Mouse (Mus musculus) neural tube, embryonic 11.5 days (tissue): ENCODE measurements around the gene Hnrnpa2b1. TPM values are rescaled to one million over a fixed set of nuclear protein-coding genes. Genes with fewer than 3 reads are reported as not detected.

ENCODE experiments used
- ATAC-seq: fragments of 200-750 bp; cut with Nextera tagmentation; 2 replicates; pipeline ENCODE4 v1.8.0; 2017; ENCODE audit warnings: moderate number of reproducible peaks, mild to moderate bottlenecking, moderate TSS enrichment, moderate library complexity; ENCODE audit not compliant: insufficient read depth, low FRiP score, low TSS enrichment
- DNase-seq: peaks from one replicate; pipeline ENCODE4 v3.0.0-alpha.2; 2015; ENCODE audit warnings: low spot score
- H3K27ac ChIP-seq: fragments of 300-500 bp; sonication (generic); 2 replicates; pipeline ENCODE4 v1.5.1; 2014; ENCODE audit warnings: low read depth, mild to moderate bottlenecking, low read length
- H3K27me3 ChIP-seq: fragments of 300-500 bp; sonication (generic); 2 replicates; pipeline ENCODE4 v1.6.1; 2014; ENCODE audit warnings: mild to moderate bottlenecking, low read length, mixed read lengths; ENCODE audit not compliant: control insufficient read depth, insufficient read depth
- H3K36me3 ChIP-seq: fragments of 300-500 bp; sonication (generic); 2 replicates; pipeline ENCODE4 v1.6.1; 2014; ENCODE audit warnings: mild to moderate bottlenecking, low read length, moderate library complexity, mixed read lengths; ENCODE audit not compliant: control insufficient read depth, insufficient read depth
- H3K4me1 ChIP-seq: fragments of 300-500 bp; sonication (generic); 2 replicates; pipeline ENCODE4 v1.6.1; 2014; ENCODE audit warnings: low read length, mixed read lengths; ENCODE audit not compliant: control insufficient read depth, insufficient read depth
- H3K4me2 ChIP-seq: fragments of 300-500 bp; sonication (generic); 2 replicates; pipeline ENCODE4 v1.6.1; 2014; ENCODE audit warnings: low read depth, mild to moderate bottlenecking, moderate library complexity
- H3K4me3 ChIP-seq: fragments of 300-500 bp; sonication (generic); 2 replicates; pipeline ENCODE4 v1.5.1; 2014; ENCODE audit warnings: low read depth, low read length
- H3K9ac ChIP-seq: fragments of 300-500 bp; sonication (generic); 2 replicates; pipeline ENCODE4 v1.6.1; 2014; ENCODE audit warnings: mild to moderate bottlenecking, low read length
- H3K9me3 ChIP-seq: fragments of 300-500 bp; sonication (generic); 2 replicates; pipeline ENCODE4 v1.6.1; 2016; ENCODE audit warnings: low read length; ENCODE audit not compliant: control insufficient read depth
- WGBS: fragments of 180-500 bp; shearing (Covaris S2); extraction: QIAGEN DNeasy Blood & Tissue Kit; methylation state at CpG from one replicate; pipeline ENCODE4 v1.1.7; 2014; 5-methylcytosine and 5-hydroxymethylcytosine counted together
- polyA plus RNA-seq: library from polyadenylated mRNA; unstranded; fragments of >200 nt; fragmentation: Nextera tagmentation; extraction: Ambion mirVana; gene quantifications from 2 replicates; pipeline ENCODE4 v1.2.1, GENCODE M21; 2014

Gene Hnrnpa2b1
- polyA plus RNA-seq, 1 experiment from 2014 or later: 1,608 TPM

- ATAC-seq (no peak), DNase-seq (peak; percentile 6)
- Histone ChIP-seq H3K4me3 (no peak overlapping the region), H3K27me3 (peaks cover 12% of the 10 kb centered on the region), H3K27ac (no peak overlapping the region), H3K9ac (no peak overlapping the region), H3K9me3 (no peaks in the 10 kb centered on the region), H3K36me3 (no peaks in the 10 kb centered on the region), H3K4me2 (no peak overlapping the region), H3K4me1 (no peaks in the 10 kb centered on the region)
- WGBS: 92% methylated on average over 9 of the region's 9 CpGs
These were observed 30.8 kb downstream of the Hnrnpa2b1 start for GRCm38 (mm10) chr6:51438826-51439330.

GRCm38 (mm10) chr6:51437665-51438064 is 32.0 kb downstream of the Hnrnpa2b1 start:
- Histone ChIP-seq H3K27me3 (peaks cover 24% of the 10 kb centered on the region), H3K4me1 (peaks cover 8% of the 10 kb centered on the region), H3K4me3 (no peak overlapping the region), H3K36me3 (no peaks in the 10 kb centered on the region), H3K9me3 (no peaks in the 10 kb centered on the region), H3K27ac (no peak overlapping the region), H3K9ac (no peak overlapping the region), H3K4me2 (no peak overlapping the region)
- 91% methylated on average over 4 of the region's 4 CpGs for WGBS
- ATAC-seq (no peak), DNase-seq (peak; percentile 4)

- Histone ChIP-seq H3K9ac (no peak overlapping the region), H3K27ac (no peak overlapping the region), H3K4me2 (no peak overlapping the region), H3K36me3 (no peaks in the 10 kb centered on the region), H3K4me3 (no peak overlapping the region), H3K9me3 (no peaks in the 10 kb centered on the region), H3K4me1 (peaks cover 12% of the 10 kb centered on the region), H3K27me3 (peaks cover 35% of the 10 kb centered on the region)
- ATAC-seq: no peak
- no peak for DNase-seq
- 26% methylated on average over 7 of the region's 7 CpGs for WGBS
These were observed 35.4 kb downstream of the Hnrnpa2b1 start for GRCm38 (mm10) chr6:51434270-51434669.

GRCm38 (mm10) chr6:51432535-51433397 is 36.9 kb downstream of the Hnrnpa2b1 start, which contains the start of gene Nfe2l3:
TSS of gene Nfe2l3 (plus strand) at chr6:51432670.
- no peak within 1 kb of the TSS for H3K27ac ChIP-seq
- no peaks in the 10 kb centered on the region for H3K36me3 ChIP-seq
- H3K27me3 ChIP-seq: peaks cover 35% of the 10 kb centered on the region
- peak within 1 kb of the TSS; percentile 63 for H3K9ac ChIP-seq
- H3K9me3 ChIP-seq: no peaks in the 10 kb centered on the region
- DNase-seq (peak; percentile 77), ATAC-seq (peak; percentile 84)
- H3K4me2 ChIP-seq: peak within 1 kb of the TSS; percentile 91
- WGBS: under 1% methylated on average over 73 of the region's 74 CpGs
- peaks cover 12% of the 10 kb centered on the region for H3K4me1 ChIP-seq
- H3K4me3 ChIP-seq: peak within 1 kb of the TSS; percentile 51

GRCm38 (mm10) chr6:51424537-51424936 is 45.2 kb downstream of the Hnrnpa2b1 start:
- WGBS: 79% methylated on average over 2 of the region's 2 CpGs
- H3K4me1 ChIP-seq: no peaks in the 10 kb centered on the region
- no peak overlapping the region for H3K27ac ChIP-seq
- no peak for DNase-seq
- H3K36me3 ChIP-seq: no peaks in the 10 kb centered on the region
- no peak overlapping the region for H3K4me2 ChIP-seq
- H3K4me3 ChIP-seq: no peak overlapping the region
- no peaks in the 10 kb centered on the region for H3K9me3 ChIP-seq
- ATAC-seq: no peak
- H3K9ac ChIP-seq: no peak overlapping the region
- H3K27me3 ChIP-seq: no peaks in the 10 kb centered on the region

- ATAC-seq (no peak), DNase-seq (no peak)
- Histone ChIP-seq H3K4me3 (no peak overlapping the region), H3K9ac (no peak overlapping the region), H3K27ac (no peak overlapping the region), H3K27me3 (no peaks in the 10 kb centered on the region), H3K9me3 (no peaks in the 10 kb centered on the region), H3K4me2 (no peak overlapping the region), H3K36me3 (no peaks in the 10 kb centered on the region), H3K4me1 (no peaks in the 10 kb centered on the region)
- WGBS: 55% methylated on average over 11 of the region's 11 CpGs
These were observed 46.1 kb downstream of the Hnrnpa2b1 start for GRCm38 (mm10) chr6:51423466-51424122.

GRCm38 (mm10) chr6:51417306-51417936 is 52.3 kb downstream of the Hnrnpa2b1 start:
- 92% methylated on average over 4 of the region's 4 CpGs for WGBS

GRCm38 (mm10) chr6:51416433-51416832 is 53.3 kb downstream of the Hnrnpa2b1 start:
- whole genome bisulfite sequencing: 63% methylated on average over 1 of the region's 1 CpGs
- Histone ChIP-seq H3K27me3 (no peaks in the 10 kb centered on the region), H3K4me2 (no peak overlapping the region), H3K36me3 (no peaks in the 10 kb centered on the region), H3K4me3 (no peak overlapping the region), H3K4me1 (no peaks in the 10 kb centered on the region), H3K27ac (no peak overlapping the region), H3K9me3 (no peaks in the 10 kb centered on the region), H3K9ac (no peak overlapping the region)
- ATAC-seq: no peak
- no peak for DNase-seq

More at GRCm38 (mm10) chr6:51417306-51417936, 52.3 kb downstream of the Hnrnpa2b1 start:
- Histone ChIP-seq H3K4me1 (no peaks in the 10 kb centered on the region), H3K27me3 (no peaks in the 10 kb centered on the region), H3K27ac (no peak overlapping the region), H3K4me3 (no peak overlapping the region), H3K9me3 (no peaks in the 10 kb centered on the region), H3K36me3 (no peaks in the 10 kb centered on the region), H3K4me2 (no peak overlapping the region), H3K9ac (no peak overlapping the region)
- DNase-seq (no peak), ATAC-seq (no peak)
